Mouse (Mus musculus): ENCODE data around the gene Lrrtm4.

DNA sequence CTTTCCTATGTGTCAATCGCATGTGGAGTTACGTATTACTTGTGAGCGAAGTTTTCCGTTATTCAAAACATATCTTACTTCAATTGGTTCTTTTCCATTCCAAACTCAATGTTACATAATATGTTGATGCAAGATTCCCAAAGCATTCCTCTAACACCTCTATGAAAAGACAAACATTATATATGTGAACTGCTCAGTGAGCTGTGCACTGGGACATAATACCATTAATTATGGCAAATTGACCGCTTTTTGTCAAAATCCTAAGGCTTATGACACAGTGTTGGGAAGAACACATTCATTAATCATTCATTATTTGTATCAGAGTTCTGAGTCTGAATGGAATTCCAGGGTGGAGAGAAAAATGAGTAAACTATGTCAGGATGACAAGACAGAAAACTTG, 191.6 kb downstream of the Lrrtm4 start:
- TF ChIP-seq CTCF (IDR thresholded peaks at IDR 0.05; ENCODE audit: borderline replicate concordance, insufficient read depth, low read length) = no peak
- TF ChIP-seq POLR2A (IDR thresholded peaks at IDR 0.05; ENCODE audit: low read depth, low read length) = no peak

Data from embryonic fibroblast, embryonic 13.5 days (primary cell).